Mouse (Mus musculus) left cerebral cortex, postnatal 4 days (tissue): ENCODE data around the gene S100a8. TPM values are rescaled to one million over a fixed set of nuclear protein-coding genes. Genes with fewer than 3 reads are reported as not detected.

Experiments used
- DNase-seq: peaks from one replicate; pipeline ENCODE4 v3.0.0-alpha.2; 2022
- intact Hi-C: fragments of 180-260 bp; cut with DNase I; formaldehyde crosslinking; loops from one replicate; pipeline ENCODE4 v1.15.1; 2025
- total RNA-seq, 2 experiments: library from RNA; stranded (reverse); gene quantifications; 2 replicates each; pipeline ENCODE4 v1.2.3; 2021

S100a8 gene
- total RNA-seq, 2 experiments from 2014 or later: 1.5 to 1.7 TPM

DNA sequence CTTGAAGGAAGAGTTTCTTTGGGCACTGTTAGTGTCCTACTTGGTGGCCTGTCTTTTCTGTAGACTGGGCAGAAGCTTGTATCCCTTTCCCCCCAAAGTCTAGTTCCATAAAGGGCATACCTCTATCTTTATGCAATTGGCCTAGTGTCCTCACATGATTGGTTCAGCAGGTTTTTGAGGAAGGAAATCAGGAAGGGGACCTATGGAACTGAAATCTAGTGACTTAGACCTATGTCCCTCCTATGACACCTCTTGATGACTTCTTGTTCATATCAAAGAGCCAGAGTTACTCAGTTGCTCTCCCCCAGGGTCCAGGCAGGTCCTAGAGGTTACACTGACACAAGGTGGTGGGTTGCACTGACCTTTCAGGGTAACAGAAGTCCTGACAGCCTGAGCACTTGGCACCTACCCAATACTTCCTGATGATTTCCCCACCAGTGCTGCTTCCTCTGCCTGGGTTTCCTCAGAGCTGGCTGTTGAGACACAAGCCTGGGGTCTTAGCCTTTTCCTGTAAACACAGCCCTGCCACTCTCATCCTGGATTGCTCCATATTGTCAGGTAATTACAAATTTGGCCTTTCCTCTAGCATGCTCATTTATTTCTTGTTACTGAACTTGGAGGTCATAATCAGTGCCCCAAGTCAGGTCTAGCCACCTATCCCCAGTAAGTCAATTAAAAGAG is 9.3 kb upstream of the S100a8 start:
- no peak for DNase-seq
- intact Hi-C loops: no loop called here

DNA sequence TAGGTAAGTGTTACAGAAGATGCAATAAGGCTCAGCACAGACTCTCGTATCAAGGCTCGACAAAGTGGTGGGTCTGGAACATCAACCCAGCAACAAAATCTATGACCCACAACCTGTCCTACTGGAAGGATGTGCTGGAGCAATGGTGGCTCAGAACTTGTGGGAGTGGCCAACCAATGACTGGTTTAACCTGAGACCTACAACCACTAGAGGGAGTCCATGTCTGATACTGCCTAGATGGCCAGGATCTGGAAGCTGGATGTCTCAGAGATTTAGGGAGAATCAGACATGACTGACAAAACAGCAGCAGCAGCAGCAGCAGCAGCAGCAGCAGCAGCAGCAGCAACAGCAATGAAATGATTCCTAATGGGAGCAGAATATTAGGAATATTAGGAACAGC is 4.6 kb upstream of the S100a8 start:
- intact Hi-C loops: no loop called here
- no peak for DNase-seq

DNA sequence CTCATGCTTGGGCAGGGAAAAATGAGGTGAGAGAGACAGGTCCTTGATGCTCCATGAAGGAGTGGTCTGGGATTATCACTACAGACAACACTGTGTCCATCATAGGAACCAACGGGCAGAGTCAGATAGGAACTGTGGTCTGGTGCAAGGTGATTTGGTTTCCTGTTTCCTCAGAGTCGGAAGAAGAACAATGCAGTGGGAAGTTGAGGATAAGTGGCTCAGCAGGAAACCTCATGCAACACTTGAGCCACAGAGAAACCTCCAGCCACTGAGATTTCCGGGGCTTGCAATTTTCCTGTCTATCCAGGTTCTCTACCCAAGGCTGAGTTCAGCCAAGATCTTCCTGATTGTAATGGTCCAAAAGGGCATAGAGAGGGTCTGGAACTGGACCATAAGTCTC is 9.9 kb downstream of the S100a8 start:
- no peak for DNase-seq
- intact Hi-C loops: no loop called here

DNA sequence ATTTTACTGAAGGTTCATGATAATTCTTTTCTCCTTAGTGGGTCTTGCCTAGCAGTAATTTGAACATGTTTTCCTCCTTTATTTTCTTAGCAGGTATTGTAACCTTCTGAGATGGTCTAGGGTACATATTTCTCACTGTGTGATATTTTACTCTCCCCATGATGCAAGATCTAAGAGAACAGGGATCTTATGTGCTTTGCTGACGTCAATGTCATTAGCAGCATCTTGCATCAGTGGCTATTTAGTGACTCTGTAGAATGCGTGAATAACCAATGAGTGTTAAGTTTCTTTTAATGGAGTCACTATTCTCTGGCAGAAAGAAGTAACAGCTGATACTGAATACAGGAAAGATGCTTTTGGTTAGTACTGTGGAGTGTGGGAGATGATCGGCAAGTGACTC is 15.2 kb downstream of the S100a8 start:
- DNase-seq: no peak
- intact Hi-C loops: no loop called here

DNA sequence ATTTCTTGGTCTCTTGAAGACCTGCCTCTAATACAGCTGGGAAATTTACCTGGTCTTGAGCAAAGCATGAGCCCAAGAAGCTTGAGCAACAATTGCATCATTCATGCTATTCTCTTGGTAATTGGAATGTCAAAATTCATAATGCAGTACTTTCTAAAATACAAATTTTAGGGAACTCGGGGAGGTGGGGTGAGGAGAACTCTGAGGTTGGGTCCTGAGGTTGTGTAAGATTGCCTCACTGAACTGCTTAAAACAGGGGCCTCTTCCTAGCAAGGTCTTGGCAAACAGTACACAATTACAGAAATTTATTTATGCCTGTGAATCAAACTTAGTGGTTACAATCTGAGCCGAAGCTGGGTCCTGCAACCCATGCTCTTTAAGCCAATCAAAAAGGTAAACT is 18.1 kb downstream of the S100a8 start:
- intact Hi-C loops: no loop called here
- DNase-seq: no peak

DNA sequence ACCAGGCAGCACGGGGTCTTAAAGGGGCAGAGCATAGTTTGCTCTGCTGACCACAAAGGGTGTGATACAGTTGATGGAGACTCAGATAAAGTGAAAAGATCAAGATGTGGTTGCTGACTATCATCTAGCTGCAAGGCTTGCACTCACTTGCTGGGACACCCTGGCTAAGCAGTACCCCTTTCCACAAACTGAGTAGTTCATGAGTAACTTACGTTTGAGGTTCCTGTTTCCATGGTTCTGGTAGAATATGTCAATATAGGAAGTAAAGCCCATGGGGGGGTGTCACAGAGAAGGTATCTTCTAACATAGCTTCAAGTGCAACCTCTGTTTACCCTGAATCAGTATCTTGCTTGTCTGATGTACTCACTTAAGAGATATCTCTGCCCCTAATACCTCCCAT is 24.7 kb downstream of the S100a8 start:
- intact Hi-C loops: no loop called here
- no peak for DNase-seq

DNA sequence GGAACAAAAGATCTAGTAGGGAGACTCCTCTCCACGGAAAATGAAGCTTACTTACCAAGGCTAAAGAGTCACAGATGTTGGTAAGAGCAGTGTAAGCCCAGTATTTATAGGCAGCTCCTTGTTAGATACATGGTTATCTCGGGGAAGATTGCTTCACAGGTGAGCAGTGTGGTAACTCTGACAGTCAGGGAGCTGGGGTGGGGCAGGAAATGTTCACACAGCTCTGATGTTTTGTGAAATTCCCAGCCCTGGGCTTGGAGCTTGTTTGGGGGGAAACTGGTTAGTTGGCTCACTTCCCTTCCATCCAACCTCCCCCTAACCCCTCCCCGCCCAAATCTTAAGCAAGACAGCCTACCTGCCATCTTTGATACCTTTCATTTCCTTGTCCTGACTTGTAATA is 26.8 kb downstream of the S100a8 start, which contains the start of gene S100a9:
S100a9 (minus strand) TSS at position 109 of the 400 bp plus-strand sequence.
- DNase-seq: no peak
- intact Hi-C loops: no loop called here

DNA sequence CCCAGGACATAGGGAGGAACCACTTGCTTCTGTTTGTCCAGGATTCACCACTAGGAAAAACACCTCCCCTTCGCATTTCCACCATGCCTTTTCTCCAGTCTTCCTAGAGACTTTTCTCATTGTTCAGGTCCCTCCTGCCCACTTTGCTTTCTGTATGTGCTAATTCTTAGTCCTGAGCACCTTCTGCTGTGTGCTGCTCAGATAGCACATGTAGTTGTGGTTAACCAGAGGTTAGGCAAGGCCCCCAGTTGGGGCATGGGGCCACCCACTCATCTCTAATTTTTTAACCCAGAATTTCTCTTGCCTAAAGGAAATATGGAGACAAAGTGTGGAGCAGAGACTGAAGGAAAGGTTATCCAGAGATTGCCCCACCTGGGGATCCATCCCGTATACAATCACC is 33.5 kb downstream of the S100a8 start:
- no peak for DNase-seq
- intact Hi-C loops: no loop called here

DNA sequence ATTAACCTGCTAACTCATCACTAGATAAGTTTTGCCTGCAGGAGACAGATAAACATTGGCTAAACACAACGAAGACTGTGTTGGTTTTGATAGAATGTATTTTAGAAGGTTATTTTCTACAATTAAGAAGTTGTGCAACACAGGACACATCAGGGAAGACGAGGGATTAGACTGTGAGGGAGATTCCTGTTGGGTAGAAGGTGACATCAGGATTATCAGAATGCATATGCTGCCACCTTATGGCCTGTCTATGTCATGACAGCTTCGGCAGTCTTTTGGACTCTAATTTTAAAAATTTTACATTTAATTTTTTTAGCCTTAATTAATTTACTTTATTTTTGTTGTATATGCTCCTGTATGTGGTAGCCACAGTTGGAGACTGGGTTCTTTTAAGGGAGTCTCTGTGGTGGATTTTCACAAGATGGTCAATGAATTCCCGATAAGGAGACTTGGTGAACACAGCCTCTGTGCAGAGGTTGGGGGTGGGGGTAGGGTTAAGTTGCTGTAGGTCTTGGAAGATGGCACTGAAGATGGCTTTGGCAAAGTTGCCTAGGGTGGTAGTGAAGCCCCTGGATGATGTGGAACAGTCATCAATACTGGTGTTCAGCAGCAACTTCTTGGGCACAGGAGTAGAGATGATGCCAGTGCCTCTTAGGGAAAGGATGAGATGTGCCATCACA is 39.9 kb downstream of the S100a8 start:
- peak; percentile 9 for DNase-seq
- intact Hi-C loops: loop anchor here (5.0 kb wide), 1 partner anchor 216 kb away; the partner anchor contains the start of gene Snapin

DNA sequence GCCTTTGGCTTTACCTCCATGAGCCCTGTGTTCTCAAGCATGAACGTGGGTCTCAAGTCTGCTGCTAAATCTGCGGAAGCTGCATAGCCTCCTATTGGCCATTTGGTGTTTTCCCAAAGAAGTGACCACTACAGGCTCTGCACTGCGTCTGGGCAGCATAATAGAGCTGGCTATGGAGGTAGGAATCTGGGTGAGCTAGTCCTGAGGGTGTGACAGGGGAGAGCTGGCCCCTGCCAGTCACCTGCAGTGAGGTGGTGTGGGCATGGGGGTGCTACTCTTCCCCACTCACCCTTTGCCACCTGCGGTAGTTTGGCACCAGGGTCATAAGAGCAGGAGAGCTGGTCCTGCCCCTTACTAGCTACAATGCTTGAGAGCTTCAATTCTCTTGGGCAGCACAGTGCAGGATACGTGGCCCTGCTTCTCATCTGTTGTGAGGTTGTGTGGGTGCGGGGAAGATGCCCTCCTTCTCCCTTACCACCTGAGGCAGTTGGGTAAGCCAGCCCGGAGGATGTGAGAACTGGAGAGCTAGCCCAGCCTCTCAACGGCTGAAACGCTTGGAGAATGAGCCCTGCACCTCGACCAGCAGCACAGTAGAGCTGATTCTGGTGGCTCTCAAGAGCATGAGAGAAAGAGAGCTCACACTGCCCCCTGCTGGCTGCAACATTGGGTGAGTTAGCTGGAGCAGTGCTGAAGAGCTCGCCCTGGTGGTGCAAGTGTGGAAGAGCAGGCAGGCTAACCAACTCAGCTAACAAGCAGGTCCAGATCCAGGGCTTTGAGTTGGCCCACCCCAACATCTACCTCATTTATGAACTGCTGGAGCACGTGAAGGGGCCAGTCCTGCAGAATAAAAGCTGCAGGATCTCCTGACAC is 41.0 kb downstream of the S100a8 start:
- DNase-seq: peak; percentile 87
- intact Hi-C loops: loop anchor here (5.0 kb wide), 1 partner anchor 218 kb away; the partner anchor contains the start of gene Snapin

Other genes starting within 250 kb of the S100a8 start
- gene Ints3, start 235.4 kb upstream of the S100a8 start, total RNA-seq: 10 to 100 TPM; 71.0 to 73.8 TPM
- gene Npr1, start 203.1 kb upstream of the S100a8 start, total RNA-seq: 1 to 10 TPM; 3.1 to 3.8 TPM
- gene Ilf2, start 192.9 kb upstream of the S100a8 start, total RNA-seq: 100 to 1,000 TPM; 155 to 161 TPM
- gene Snapin, start 177.9 kb upstream of the S100a8 start, total RNA-seq: 10 to 100 TPM; 35.4 to 37.2 TPM
- gene Chtop, start 159.5 kb upstream of the S100a8 start, total RNA-seq: 100 to 1,000 TPM; 193 to 199 TPM
- 10 to 100 TPM; 25.2 to 25.4 TPM for gene S100a1, start 154.6 kb upstream of the S100a8 start, total RNA-seq
- gene S100a13, start 154.5 kb upstream of the S100a8 start, total RNA-seq: 10 to 100 TPM in 1 of 2 experiments, 1 to 10 TPM in 1; 9.7 to 12.2 TPM
- not detected for gene S100a14, start 142.1 kb upstream of the S100a8 start, total RNA-seq
- 10 to 100 TPM; 46.9 to 51.6 TPM for gene S100a16, start 131.7 kb upstream of the S100a8 start, total RNA-seq
- 1 to 10 TPM in 1 of 2 experiments, under 1 TPM in 1; 0.40 to 2.0 TPM for gene S100a3, start 108.4 kb upstream of the S100a8 start, total RNA-seq
- not detected for gene S100a2, start 78.7 kb upstream of the S100a8 start, total RNA-seq
- not detected for gene Gm42674, start 67.1 kb upstream of the S100a8 start, total RNA-seq
- 1 to 10 TPM; 3.3 to 6.2 TPM for gene S100a4, start 65.2 kb upstream of the S100a8 start, total RNA-seq
- gene S100a5, start 60.5 kb upstream of the S100a8 start, total RNA-seq: not detected
- 10 to 100 TPM; 13.1 to 20.7 TPM for gene S100a6, start 56.1 kb upstream of the S100a8 start, total RNA-seq
- gene S100a7a, start 15.0 kb upstream of the S100a8 start, total RNA-seq: under 1 TPM; 0.30 to 0.46 TPM
- 1 to 10 TPM; 1.3 to 2.0 TPM for gene S100a9, start 26.7 kb downstream of the S100a8 start, total RNA-seq
- gene Pglyrp4, start 57.9 kb downstream of the S100a8 start, total RNA-seq: not detected
- gene Gm5849, start 108.9 kb downstream of the S100a8 start, total RNA-seq: not detected